ENCODE assay signal across 8 mouse cellular contexts in the genomic region with DNA sequence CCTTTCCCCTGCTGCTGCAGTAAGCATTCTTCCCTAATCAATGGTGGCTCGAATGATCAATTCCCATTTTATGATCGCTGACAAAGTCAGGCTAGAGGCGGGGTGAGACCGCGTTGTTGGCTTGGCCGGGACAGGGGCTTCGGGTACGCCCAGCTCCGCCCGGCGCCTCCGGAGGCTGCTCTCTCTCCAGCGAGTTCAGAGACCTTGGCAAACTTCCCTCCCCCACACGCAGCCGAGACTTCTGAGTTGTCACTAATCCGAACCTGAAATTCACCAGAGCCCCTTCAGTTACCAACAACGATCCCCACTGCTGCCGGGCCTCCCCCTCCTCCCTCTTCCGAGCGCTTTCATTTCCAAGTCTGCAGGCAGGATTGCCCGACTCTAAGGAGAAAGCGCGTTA. TPM values are rescaled to one million over a fixed set of nuclear protein-coding genes. Genes with fewer than 3 reads are reported as not detected.
DNase-seq lines count a peak whose midpoint lies in the region; ATAC-seq lines count a peak whose summit lies in the region.

No protein-coding gene starts in this region.

- H3K9me3 ChIP-seq in megakaryocyte, embryonic 14.5 days: 0 out of 2 replicates have a peak, but pooled peaks cover 5% of the 10 kb centered on the region
- no peaks in the 10 kb centered on the region for H3K9me3 ChIP-seq in heart, embryonic 16.5 days (replicated peaks; ENCODE audit: control insufficient read depth, low read length)

- under 1% methylated on average over 23 of the region's 23 CpGs for WGBS in heart, embryonic 16.5 days

- ATAC-seq in megakaryocyte, adult 5-6 weeks (ENCODE audit: poor library complexity, severe bottlenecking): no peak
- peak; percentile 80 for ATAC-seq in heart, embryonic 16.5 days (replicated peaks; ENCODE audit: extremely low read depth, insufficient read depth, low FRiP score)

- H3K4me3 ChIP-seq in megakaryocyte, embryonic 14.5 days (replicated peaks): peak overlapping the region; percentile 87
- H3K4me3 ChIP-seq in heart, embryonic 16.5 days (ENCODE audit: low read length): peak overlapping the region; percentile 53

- peaks cover 60% of the 10 kb centered on the region for H3K27me3 ChIP-seq in megakaryocyte, embryonic 14.5 days (replicated peaks)
- H3K27me3 ChIP-seq in heart, embryonic 16.5 days (ENCODE audit: control insufficient read depth, insufficient read depth, low read length): peaks cover 11% of the 10 kb centered on the region

- H3K4me2 ChIP-seq in heart, embryonic 16.5 days (ENCODE audit: low read depth, low read length): peak overlapping the region; percentile 75

- DNase-seq in embryo, embryonic 11 days: peak; percentile 91
- DNase-seq in kidney, postnatal 14 days: peak; percentile 81
- peak; percentile 84 for DNase-seq in mesoderm, embryonic 11.5 days (ENCODE audit: low read depth, low spot score)
- peak; percentile 51 for DNase-seq in urinary bladder, postnatal 25 days (ENCODE audit: low spot score)
- DNase-seq in thymus, postnatal 10 days (ENCODE audit: low spot score in 2 of 2): no peak

- H3K27ac ChIP-seq in heart, embryonic 16.5 days (ENCODE audit: low read length): peak overlapping the region; percentile 24

- peak overlapping the region; percentile 71 for H3K9ac ChIP-seq in heart, embryonic 16.5 days (ENCODE audit: low read length)

- no peaks in the 10 kb centered on the region for H3K36me3 ChIP-seq in megakaryocyte, embryonic 14.5 days (replicated peaks; ENCODE audit: low read length)
- H3K36me3 ChIP-seq in heart, embryonic 16.5 days (ENCODE audit: control insufficient read depth, insufficient read depth): no peaks in the 10 kb centered on the region

- peaks cover 16% of the 10 kb centered on the region for H3K4me1 ChIP-seq in megakaryocyte, embryonic 14.5 days
- H3K4me1 ChIP-seq in heart, embryonic 16.5 days (ENCODE audit: control insufficient read depth, insufficient read depth, low read length): peaks cover 14% of the 10 kb centered on the region

RNA-seq across cellular contexts. Expression of gene Meis2, which starts 10.3 kb away (rescaled TPM):
- polyA plus RNA-seq in megakaryocyte, embryonic 14.5 days (2012; ENCODE audit: insufficient read depth, low replicate concordance): not detected in 2 replicates
- total RNA-seq in megakaryocyte, adult 5-6 weeks (2015): not detected in 2 replicates
- total RNA-seq in megakaryocyte, adult 5-6 weeks (2017): not detected in 2 replicates
- polyA plus RNA-seq in heart, embryonic 16.5 days (2015; fragmentation: Nextera tagmentation; extraction: Ambion mirVana): 22.1 and 22.6 TPM in 2 replicates

Comparison
In these comparisons a context has a peak if more than half of its experiments do, and no peak if none do; other contexts are left out.
1. DNase-seq: peak in embryo, embryonic 11 days (single experiment), kidney, postnatal 14 days (single experiment), mesoderm, embryonic 11.5 days (single experiment) and urinary bladder, postnatal 25 days (single experiment); none in thymus, postnatal 10 days (0 of 2).
2. RNA of gene Meis2, which starts 10.3 kb away (polyA plus RNA-seq): 22.1 to 22.6 TPM in heart, embryonic 16.5 days; not detected in megakaryocyte, embryonic 14.5 days; every median in the first group is over 10 times any median in the second.